Mouse (Mus musculus) c-Kit-negative CD71-positive TER-119-positive erythroid progenitor cells, embryonic 14.5 days (primary cell): Measurements from ENCODE around the gene Cabin1.

Experiments used
- DNase-seq: peaks from one replicate; pipeline ENCODE4 v3.0.0-alpha.2; 2013; ENCODE audit warnings: low read depth, low spot score

Cabin1 gene

DNA sequence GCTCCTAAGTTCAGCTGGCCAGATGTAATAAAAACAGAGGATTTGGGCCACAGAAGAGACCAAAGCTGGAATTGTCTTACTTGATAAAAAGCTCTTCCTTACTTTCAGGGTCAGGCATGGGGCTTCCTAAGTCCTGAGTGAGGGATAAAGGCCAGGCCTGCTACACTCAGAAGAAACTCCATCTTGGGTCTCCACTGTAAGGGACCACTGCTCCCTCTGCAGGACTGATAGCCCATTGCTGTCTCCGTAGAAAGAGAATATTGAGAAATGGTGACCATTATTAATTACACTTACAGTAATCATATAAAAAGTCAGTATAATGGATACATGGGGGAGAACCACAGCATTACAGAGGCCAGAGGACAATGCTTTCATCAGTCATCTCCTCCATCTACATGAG lies 60.6 kb downstream of the Cabin1 start:
- DNase-seq: no peak

GRCm38 (mm10) chr10:75702494-75702893 lies 61.6 kb downstream of the Cabin1 start:
- DNase-seq: no peak

- DNase-seq: no peak
Measured at GRCm38 (mm10) chr10:75701280-75701679, 62.9 kb downstream of the Cabin1 start.

GRCm38 (mm10) chr10:75697693-75698092 lies 66.4 kb downstream of the Cabin1 start:
- DNase-seq: no peak

DNA sequence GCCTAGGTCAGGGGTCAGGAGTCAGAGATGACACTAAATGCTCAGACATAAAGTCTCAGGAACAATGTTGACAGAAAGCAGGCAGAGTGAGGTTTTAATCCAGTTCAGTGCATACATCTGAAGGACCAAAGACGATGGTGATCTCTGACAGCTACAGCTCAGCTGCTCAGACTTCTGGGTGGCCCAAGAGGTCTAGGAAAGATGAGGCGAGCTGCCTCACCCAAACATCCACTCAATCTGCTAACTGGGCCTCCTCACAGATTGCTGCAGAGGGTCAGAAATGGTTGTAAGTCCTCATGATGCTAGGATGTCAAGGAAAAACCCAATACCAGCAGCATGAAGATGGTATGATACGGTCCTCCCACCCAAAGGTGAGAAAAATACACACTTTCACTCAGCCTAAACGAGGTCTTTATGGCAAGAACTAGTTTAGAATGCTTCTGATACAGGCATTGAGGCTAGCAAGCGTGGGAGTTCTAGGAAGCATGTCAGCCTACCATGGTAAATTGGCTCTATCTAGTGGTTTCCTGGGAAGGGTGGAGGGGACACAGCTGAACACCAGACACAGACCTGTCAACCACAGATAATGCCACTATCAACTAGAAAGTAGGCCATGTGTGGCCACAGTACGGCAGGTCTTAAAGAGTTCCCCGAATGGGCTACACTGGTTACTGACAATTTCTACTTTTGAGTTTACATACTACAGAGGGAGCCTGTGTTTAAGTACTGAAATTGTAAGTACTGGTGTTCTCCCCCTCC lies 67.4 kb downstream of the Cabin1 start:
- DNase-seq: peak; percentile 85

DNA sequence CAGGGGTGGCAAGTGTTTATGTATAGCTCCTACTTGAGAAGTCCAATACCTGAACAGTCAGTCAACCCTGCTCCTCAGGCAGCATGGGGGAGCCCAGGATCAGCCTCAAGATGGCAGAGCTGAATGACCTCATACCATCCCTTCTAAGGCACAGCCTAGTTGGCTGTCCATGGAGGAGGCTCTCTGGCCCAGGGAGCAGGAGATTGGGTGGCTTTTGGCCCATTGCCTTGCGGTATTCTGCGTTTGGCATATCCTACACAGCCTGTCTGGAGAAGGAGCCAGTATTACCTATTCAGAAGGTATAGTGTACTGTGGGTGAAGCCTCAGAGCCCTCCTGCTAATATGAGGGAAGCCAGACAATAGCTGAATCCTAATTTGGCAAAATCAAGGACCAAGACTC lies 68.6 kb downstream of the Cabin1 start:
- DNase-seq: no peak

- no peak for DNase-seq
Measured at GRCm38 (mm10) chr10:75695078-75695477, 69.1 kb downstream of the Cabin1 start.

DNA sequence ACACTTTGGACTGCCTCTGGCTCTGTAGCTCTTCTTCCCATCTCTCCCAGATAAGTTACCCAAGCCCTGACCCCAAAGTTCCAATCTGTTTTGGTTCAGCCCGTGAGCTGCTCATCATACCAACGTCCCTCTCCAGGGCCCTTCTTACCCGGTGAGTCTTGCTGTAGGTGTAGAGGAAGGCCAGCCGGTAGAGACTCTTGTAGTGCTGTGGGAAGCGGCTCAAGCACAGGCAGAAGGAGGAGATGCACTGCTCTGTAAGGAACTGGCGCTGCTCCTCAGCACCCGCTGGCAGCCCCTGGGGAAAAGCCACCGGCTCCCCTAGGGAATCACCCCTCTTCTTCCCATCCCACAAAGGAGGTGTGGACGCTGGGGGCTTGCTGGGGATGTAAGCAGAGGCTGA lies 69.6 kb downstream of the Cabin1 start:
- no peak for DNase-seq

DNA sequence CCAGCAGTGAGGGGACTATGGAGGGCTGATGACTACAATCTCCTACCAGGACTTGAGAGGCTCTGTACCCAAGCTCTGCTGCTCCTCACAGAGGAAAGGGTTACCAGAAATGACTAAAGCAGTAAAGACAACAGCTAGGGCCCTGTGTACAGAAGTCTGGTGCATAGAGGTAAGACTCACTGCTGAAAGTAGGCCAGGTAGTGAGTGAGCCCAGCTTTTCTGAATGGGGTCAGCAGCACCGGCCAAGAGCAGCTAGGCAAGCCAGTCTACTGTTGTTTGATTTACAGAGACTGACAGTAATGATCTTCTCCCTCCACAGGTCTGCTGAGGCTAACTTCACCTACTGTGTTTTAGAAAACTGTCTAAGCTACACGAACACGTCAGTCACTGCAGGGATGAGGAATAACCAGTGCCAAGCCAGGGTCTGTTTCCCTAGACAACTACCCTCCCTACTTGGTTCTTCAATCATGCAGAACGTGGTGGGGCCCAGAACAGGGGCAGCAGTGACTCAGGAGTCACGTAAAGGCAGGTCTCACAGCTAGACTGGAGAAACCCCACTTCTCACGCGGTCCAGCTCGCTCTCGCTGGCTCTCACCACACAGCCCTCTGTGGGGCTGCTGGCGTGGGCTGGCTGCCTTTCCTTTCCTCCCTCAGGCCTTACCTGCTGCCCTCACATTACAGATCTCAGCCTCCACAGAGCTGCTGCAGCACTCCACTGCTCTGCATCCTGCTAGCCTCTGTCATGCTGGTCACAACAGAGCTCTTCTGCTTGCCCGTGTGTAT lies 70.5 kb downstream of the Cabin1 start:
- no peak for DNase-seq

GRCm38 (mm10) chr10:75688598-75688997 lies 75.5 kb downstream of the Cabin1 start:
- no peak for DNase-seq

- no peak for DNase-seq
Measured at GRCm38 (mm10) chr10:75686724-75687123, 77.4 kb downstream of the Cabin1 start.

DNA sequence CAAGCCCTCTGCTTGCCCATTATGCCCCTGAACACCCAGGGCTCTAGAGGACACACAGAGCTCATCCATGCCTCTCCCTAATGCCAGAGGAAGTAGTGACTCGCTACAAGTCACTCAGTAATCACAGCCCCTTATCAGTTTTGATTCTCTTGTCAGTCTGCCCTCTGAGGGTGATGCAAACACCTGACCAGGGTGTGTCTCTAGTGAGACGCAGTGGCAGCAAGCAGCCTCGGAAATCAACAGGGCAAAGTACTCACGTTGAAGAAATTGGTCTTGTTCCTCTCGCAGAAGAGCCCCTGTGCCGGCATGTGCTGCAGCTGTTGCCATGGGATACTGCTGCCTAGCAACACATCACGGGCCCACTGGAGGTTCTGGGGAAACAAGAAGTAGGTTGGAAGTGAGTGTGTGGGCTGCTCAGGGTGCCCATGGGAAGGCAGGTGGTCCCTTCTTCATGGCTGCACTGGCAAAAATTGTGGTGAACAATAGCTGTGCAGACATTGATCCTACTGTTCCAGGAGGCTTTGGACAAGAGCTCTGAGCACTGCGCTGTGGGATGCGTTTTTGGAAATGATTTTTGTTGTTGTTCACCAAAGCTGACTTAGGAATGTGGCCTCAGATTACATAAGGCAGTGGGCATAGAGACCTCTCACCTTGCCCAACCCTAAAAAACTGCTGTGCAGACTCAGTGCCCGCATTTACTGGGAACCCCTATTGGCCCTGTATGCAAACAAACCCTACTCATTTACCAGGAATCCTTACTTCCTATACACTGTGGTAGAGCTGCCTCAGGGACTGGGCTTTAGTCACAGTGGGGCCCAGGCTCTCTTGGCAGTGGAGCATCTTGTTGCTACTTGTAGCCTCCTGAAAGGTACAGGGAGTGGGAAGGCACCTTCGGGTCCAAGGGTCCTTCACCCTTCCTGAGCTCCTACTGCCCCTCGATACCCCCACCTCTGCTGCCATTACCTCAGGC lies 79.8 kb downstream of the Cabin1 start:
- DNase-seq: no peak

DNA sequence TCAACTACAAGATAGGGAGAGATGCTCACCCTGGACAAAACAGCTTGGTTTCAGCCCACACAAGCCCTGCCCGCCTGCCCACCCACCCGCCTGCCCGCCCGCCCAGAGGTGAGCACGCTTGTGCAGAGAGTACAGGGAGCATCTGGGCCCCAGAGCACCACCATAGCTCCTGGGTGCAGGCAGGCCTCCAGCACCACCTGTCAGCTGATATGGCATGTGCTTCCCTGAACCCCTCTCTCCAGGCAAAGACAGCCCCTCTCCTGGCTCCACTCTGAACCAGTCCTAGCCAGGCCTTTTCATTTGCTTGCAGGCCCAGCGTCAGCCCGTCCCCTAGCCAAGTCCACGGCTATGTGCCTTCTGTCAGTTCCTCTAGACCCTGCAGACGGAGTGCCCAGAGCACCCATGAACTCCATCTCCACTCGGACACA lies 83.6 kb downstream of the Cabin1 start:
- no peak for DNase-seq

GRCm38 (mm10) chr10:75679204-75679603 lies 84.9 kb downstream of the Cabin1 start:
- DNase-seq: no peak

DNA sequence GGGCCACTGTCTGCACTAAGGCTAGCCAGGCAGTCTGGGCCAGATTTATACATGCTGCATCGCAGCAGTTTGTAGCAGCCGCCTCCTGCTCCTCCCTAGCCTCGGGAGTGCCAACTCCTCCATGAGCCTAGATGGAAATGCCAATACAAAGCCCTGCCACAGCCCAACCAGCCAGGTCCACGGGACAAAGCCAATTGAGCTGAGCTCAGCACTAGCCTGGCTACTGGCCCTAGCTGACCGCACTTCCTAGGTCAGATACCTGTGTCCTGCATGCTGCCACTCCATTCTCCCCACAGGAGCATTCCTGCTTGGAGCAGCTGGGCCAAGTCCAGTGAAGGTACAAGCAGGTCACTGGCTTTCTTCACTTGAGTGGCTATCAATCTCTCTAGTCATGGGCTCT lies 86.2 kb downstream of the Cabin1 start:
- no peak for DNase-seq

DNA sequence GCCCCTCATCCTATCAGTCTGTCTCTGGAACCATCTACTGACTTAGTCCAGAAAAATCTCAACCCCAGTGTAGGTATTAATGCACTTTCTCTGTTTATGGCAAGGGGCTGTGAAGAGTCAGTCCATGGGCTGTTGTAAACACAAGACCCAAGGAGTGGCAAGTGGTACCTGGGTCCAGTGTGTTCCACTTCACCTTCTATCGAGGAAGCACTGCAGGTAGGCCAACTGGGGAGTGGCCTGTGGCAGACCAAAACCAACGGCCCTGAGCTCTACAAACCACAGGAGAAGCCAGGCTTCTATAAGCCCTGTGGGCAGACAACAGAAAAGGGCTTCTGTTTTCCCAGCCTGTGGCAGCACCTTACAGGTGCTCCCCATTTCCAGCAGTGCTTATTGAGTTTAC lies 86.6 kb downstream of the Cabin1 start:
- no peak for DNase-seq

GRCm38 (mm10) chr10:75676819-75677565 lies 87.1 kb downstream of the Cabin1 start:
- no peak for DNase-seq

- DNase-seq: no peak
Measured at GRCm38 (mm10) chr10:75676286-75676685, 87.9 kb downstream of the Cabin1 start.

- no peak for DNase-seq
Measured at GRCm38 (mm10) chr10:75675594-75675993, 88.5 kb downstream of the Cabin1 start.

DNA sequence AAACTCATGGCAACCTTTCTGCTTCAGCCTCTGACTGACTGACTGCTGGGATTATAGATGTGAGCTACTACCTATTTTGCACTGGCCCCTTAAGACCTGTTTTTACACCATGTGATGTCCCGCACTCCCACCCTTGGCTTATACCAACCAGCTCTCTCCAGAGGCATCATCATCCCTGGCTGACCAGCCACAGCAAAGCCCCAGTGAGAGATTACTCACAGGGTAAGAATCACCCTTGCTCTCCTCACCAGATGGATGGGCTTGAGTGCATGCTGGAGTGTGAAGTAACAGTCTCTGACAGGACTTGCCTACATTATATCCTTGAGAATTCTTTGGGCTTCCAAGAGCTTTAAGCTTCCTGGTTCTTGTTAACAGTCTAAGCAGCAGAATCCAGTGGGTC lies 94.2 kb downstream of the Cabin1 start:
- no peak for DNase-seq

DNA sequence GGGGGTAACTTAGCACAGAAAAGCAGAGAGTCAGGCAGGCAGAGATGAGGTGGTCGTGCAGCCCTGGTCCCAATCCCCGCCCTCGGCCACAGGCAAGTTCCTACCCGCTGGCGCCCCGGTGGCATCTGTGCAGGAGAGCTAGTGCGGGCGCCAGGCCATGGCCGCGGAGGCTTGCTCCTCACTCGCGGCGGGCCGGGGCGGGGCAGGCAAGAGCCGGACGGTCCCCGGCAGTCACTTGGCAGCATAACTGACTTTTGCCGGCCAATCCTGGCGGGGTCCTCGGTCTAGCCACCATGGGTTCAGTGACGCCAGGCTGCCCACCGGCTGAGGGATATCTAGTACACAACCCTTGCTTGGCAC lies 96.2 kb downstream of the Cabin1 start:
- DNase-seq: peak; percentile 16
